Mouse (Mus musculus): ENCODE results near the gene Tomm7. TPM values are rescaled to one million over a fixed set of nuclear protein-coding genes. Genes with fewer than 3 reads are reported as not detected.
A peak's percentile ranks its signal among the peaks of the same experiment; 100 is the strongest.
"Not testable (repeated sequence)": the region's sequence is repeated elsewhere in the genome, so short reads cannot be mapped to it uniquely, and the experiment has no call there.

The Tomm7 gene
- 117 and 119 TPM in 2 replicates for polyA plus RNA-seq (2016; fragmentation: Nextera tagmentation; extraction: Ambion mirVana)

- Histone ChIP-seq H3K36me3 (peaks cover 8% of the 10 kb centered on the region), H3K27ac (replicated peaks) (peak within 1 kb of the TSS; percentile 83), H3K4me1 (peaks cover 16% of the 10 kb centered on the region), H3K4me2 (replicated peaks) (peak within 1 kb of the TSS; percentile 75), H3K9ac (replicated peaks) (peak within 1 kb of the TSS; percentile 79), H3K27me3 (peaks cover 9% of the 10 kb centered on the region; the same call in 1 of the 2 replicates), H3K4me3 (peak within 1 kb of the TSS; percentile 81), H3K9me3 (no peaks in the 10 kb centered on the region)
- peak; percentile 94 for ATAC-seq (ENCODE audit: low FRiP score, low read depth)
- WGBS = under 1% methylated on average over 44 of the region's 44 CpGs
Observed at GRCm38 (mm10) chr5:23843674-23844530, at the start of gene Tomm7. TSS of gene Tomm7 (minus strand) at chr5:23844161.

DNA sequence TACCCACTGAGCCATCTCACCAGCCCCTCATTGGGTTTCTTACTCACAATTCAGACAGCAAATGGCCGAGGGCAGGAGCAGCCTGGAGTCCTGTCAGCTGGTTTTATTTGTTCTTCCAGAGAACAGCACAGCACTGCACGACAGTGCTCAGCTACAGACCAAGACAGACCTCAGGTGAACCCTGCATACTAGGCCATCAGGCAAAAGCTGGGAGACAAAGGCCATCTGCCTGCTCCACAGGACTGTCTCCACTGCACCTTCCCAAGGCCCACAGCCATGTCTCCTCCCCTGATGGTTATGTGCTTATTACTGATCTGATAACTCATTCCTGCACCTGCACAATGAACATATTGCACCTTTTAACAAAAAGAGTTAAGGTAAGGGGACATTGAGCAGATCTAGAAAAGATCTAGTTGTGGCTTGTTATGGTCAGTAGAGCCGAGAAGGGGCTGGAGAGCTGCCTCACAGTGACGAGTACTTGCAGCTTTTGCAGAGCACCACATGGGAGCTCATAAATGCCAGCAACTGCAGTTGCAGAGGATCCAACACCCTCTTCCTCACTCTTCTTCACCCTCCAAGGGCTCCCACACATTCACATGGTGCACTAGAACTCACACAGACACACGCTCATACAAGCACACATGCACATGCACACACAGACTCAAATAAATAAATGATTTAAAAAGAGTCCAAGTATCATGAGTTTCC lies 49.3 kb upstream of the Tomm7 start:
- 81% methylated on average over 5 of the region's 5 CpGs for WGBS
- no peak overlapping the region for H3K4me3 ChIP-seq

GRCm38 (mm10) chr5:23890734-23891133 lies 46.8 kb upstream of the Tomm7 start:
- Histone ChIP-seq H3K27ac (replicated peaks) (no peak overlapping the region), H3K9me3 (no peaks in the 10 kb centered on the region), H3K27me3 (no peaks in the 10 kb centered on the region), H3K9ac (replicated peaks) (no peak overlapping the region), H3K4me2 (replicated peaks) (no peak overlapping the region), H3K4me3 (no peak overlapping the region), H3K4me1 (no peaks in the 10 kb centered on the region), H3K36me3 (no peaks in the 10 kb centered on the region)
- no peak for ATAC-seq (ENCODE audit: low FRiP score, low read depth)
- 41% methylated on average over 10 of the region's 10 CpGs for WGBS

More for the DNA sequence above, 49.3 kb upstream of the Tomm7 start:
- no peaks in the 10 kb centered on the region for H3K27me3 ChIP-seq
- H3K4me2 ChIP-seq (replicated peaks) = no peak overlapping the region
- no peaks in the 10 kb centered on the region for H3K36me3 ChIP-seq
- H3K9ac ChIP-seq (replicated peaks) = no peak overlapping the region
- no peak for ATAC-seq (ENCODE audit: low FRiP score, low read depth)
- H3K27ac ChIP-seq (replicated peaks) = no peak overlapping the region
- H3K4me1 ChIP-seq = no peaks in the 10 kb centered on the region
- H3K9me3 ChIP-seq = no peaks in the 10 kb centered on the region

GRCm38 (mm10) chr5:23889461-23889860 lies 45.5 kb upstream of the Tomm7 start:
- WGBS = 79% methylated on average over 4 of the region's 4 CpGs
- no peak for ATAC-seq (ENCODE audit: low FRiP score, low read depth)
- Histone ChIP-seq H3K27ac (replicated peaks) (no peak overlapping the region), H3K4me1 (no peaks in the 10 kb centered on the region), H3K36me3 (no peaks in the 10 kb centered on the region), H3K4me2 (replicated peaks) (no peak overlapping the region), H3K9me3 (no peaks in the 10 kb centered on the region), H3K9ac (replicated peaks) (no peak overlapping the region), H3K4me3 (no peak overlapping the region), H3K27me3 (no peaks in the 10 kb centered on the region)

- WGBS = 85% methylated on average over 3 of the region's 3 CpGs
- no peak overlapping the region for H3K4me2 ChIP-seq (replicated peaks)
- no peaks in the 10 kb centered on the region for H3K27me3 ChIP-seq
- no peak overlapping the region for H3K4me3 ChIP-seq
- H3K9me3 ChIP-seq = no peaks in the 10 kb centered on the region
- no peak overlapping the region for H3K9ac ChIP-seq (replicated peaks)
- no peak overlapping the region for H3K27ac ChIP-seq (replicated peaks)
- no peak for ATAC-seq (ENCODE audit: low FRiP score, low read depth)
- no peaks in the 10 kb centered on the region for H3K4me1 ChIP-seq
- H3K36me3 ChIP-seq = no peaks in the 10 kb centered on the region
Observed at GRCm38 (mm10) chr5:23887111-23887510, 43.1 kb upstream of the Tomm7 start.

- H3K4me3 ChIP-seq = no peak overlapping the region
- WGBS = 72% methylated on average over 5 of the region's 5 CpGs
- no peak overlapping the region for H3K4me2 ChIP-seq (replicated peaks)
- no peak overlapping the region for H3K9ac ChIP-seq (replicated peaks)
- H3K4me1 ChIP-seq = no peaks in the 10 kb centered on the region
- no peak for ATAC-seq (ENCODE audit: low FRiP score, low read depth)
- no peaks in the 10 kb centered on the region for H3K36me3 ChIP-seq
- no peaks in the 10 kb centered on the region for H3K9me3 ChIP-seq
- H3K27me3 ChIP-seq = 0 out of 2 replicates have a peak, but pooled peaks cover 3% of the 10 kb centered on the region
- no peak overlapping the region for H3K27ac ChIP-seq (replicated peaks)
Observed at GRCm38 (mm10) chr5:23874457-23874856, 30.5 kb upstream of the Tomm7 start.

DNA sequence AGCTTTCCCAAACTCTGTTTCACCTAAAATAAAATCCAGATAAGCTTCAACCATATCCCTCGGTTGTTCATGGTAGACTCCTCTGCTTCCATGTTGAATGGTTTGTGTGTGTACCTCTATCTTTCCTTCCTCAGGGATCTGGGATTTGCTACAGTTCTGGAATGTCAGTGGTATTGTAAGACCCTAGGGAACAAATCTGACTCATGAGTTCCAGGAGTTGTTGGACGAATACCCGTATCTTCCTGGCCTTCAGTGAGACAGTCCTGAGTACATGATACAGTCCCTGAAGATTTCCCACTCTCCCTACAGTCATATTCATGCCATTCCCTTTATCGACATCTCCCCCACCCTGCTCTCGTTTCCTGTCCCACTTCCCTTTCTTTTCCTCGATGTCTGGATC lies 28.6 kb upstream of the Tomm7 start:
- Histone ChIP-seq H3K4me1 (no peaks in the 10 kb centered on the region), H3K4me2 (replicated peaks) (no peak overlapping the region), H3K9me3 (no peaks in the 10 kb centered on the region), H3K4me3 (no peak overlapping the region), H3K27ac (replicated peaks) (no peak overlapping the region), H3K36me3 (no peaks in the 10 kb centered on the region), H3K27me3 (0 out of 2 replicates have a peak, but pooled peaks cover 3% of the 10 kb centered on the region), H3K9ac (replicated peaks) (no peak overlapping the region)
- WGBS = 84% methylated on average over 6 of the region's 6 CpGs
- no peak for ATAC-seq (ENCODE audit: low FRiP score, low read depth)

DNA sequence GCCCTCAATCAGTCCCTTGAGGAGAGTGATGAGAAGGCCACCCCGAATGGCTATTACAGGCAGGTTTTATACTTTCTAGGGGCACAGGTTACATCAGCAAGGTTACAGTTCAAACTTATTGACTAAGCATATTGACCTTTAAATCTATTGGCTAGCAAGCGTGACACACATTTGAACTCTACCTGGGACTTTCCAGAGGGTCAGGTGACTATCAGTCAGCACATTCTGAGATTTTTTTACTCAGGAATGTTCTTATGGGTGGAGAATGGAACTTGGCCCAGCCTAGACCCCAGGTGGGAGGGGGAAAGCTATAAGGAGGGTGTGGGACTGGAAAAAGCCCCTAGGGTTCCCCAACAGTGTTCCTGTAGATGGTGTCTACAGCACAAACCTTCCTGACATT lies 27.4 kb upstream of the Tomm7 start:
- H3K4me1 ChIP-seq; H3K9me3 ChIP-seq; H3K4me2 ChIP-seq (replicated peaks); H3K9ac ChIP-seq (replicated peaks); H3K27me3 ChIP-seq; H3K4me3 ChIP-seq; H3K27ac ChIP-seq (replicated peaks); H3K36me3 ChIP-seq; ATAC-seq (ENCODE audit: low FRiP score, low read depth): not testable (repeated sequence)
- WGBS = 80% methylated on average over 2 of the region's 2 CpGs

DNA sequence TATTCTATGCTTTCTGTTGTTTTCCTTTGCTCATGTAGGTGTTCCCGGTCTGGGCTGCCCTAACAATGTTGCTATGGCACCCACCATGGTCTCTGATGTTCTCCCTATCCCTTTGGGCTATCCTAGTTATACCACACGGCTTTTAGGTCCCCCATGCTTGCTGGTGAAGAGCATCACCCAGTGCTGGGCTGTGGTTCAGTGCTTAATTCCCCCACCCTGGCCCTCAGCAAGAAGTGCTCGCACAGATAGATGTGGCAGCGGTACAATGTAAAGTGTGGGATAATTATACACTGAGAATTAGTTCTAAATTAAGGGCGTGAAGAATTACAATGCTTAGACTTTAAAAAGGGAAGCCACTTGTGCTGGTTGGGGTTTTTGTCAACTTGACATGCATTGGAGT lies 22.0 kb upstream of the Tomm7 start:
- Histone ChIP-seq H3K27ac (replicated peaks) (no peak overlapping the region), H3K9ac (replicated peaks) (no peak overlapping the region), H3K9me3 (no peaks in the 10 kb centered on the region), H3K4me2 (replicated peaks) (no peak overlapping the region), H3K4me1 (no peaks in the 10 kb centered on the region), H3K27me3 (no peaks in the 10 kb centered on the region), H3K4me3 (no peak overlapping the region), H3K36me3 (no peaks in the 10 kb centered on the region; the same call in 1 of the 2 replicates)
- 80% methylated on average over 5 of the region's 5 CpGs for WGBS
- no peak for ATAC-seq (ENCODE audit: low FRiP score, low read depth)

DNA sequence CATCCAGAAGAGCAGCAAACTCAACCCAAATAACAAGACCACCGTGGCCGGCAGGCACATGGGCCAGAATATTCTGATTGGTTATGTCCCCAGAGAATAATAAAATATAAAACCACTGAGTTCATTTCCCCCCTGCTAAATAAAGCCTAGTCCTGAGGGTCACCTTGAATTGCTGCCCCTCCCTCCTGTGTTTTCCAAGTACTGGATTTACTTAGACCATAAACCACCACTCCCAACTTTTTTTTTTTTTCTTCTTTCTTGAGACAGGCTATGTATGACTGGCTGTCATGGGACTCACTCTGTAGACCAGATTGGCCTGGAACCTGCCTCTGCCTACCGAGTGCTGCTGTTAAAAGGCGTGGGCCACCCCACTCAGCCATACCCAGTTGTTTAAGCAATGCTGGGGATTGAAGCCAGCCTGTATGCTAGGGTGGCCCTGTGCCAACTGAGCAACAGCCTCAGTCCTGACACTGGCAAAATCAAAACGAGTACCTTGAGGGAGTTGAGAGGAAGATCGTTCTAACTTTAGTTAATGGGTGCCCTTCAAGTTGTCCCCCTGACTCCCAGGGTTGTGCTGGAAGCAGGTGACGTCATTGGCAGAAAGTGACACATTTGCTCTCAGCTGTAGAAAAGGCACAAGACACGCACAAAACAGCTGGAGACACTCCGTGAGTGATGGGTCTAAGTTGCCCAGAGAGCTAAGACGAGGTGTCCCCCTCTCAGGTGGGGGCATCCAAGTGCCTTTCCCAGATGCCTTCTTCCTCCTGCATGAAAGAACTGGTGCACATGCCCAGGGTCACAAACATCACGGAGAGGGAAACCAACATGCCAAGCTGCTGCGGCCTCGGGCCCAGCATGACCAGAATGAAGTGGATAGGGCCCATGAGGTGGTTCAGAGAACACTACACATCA lies 20.3 kb upstream of the Tomm7 start:
- no peaks in the 10 kb centered on the region for H3K4me1 ChIP-seq
- no peak overlapping the region for H3K9ac ChIP-seq (replicated peaks)
- WGBS = 91% methylated on average over 13 of the region's 13 CpGs
- H3K36me3 ChIP-seq = peaks cover 16% of the 10 kb centered on the region
- H3K4me3 ChIP-seq = no peak overlapping the region
- H3K4me2 ChIP-seq (replicated peaks) = no peak overlapping the region
- H3K27me3 ChIP-seq = no peaks in the 10 kb centered on the region
- H3K9me3 ChIP-seq = no peaks in the 10 kb centered on the region
- ATAC-seq (ENCODE audit: low FRiP score, low read depth) = no peak
- no peak overlapping the region for H3K27ac ChIP-seq (replicated peaks)

GRCm38 (mm10) chr5:23863166-23864053 lies 19.4 kb upstream of the Tomm7 start:
- Histone ChIP-seq H3K4me1 (no peaks in the 10 kb centered on the region), H3K4me3 (no peak overlapping the region), H3K27me3 (no peaks in the 10 kb centered on the region), H3K27ac (replicated peaks) (no peak overlapping the region), H3K36me3 (peaks cover 21% of the 10 kb centered on the region), H3K4me2 (replicated peaks) (no peak overlapping the region), H3K9ac (replicated peaks) (no peak overlapping the region), H3K9me3 (no peaks in the 10 kb centered on the region)
- ATAC-seq (ENCODE audit: low FRiP score, low read depth) = no peak
- WGBS = 90% methylated on average over 7 of the region's 7 CpGs
